Mouse (Mus musculus) brain, embryonic 18.5 days (tissue): ENCODE measurements at regions not wholly inside any gene's neighbourhood (a gene's known extent, or its start where the extent isn't known, plus 50 kb on each side); places are given as distances from the start of the nearest gene placed in this dataset.

Experiments used
- DNase-seq: peaks from one replicate; pipeline ENCODE4 v3.0.0-alpha.2; 2012; ENCODE audit warnings: low read depth, low spot score

GRCm38 (mm10) chr1:35715931-35716330, 352.3 kb upstream of the Hs6st1 start:
- no peak for DNase-seq

GRCm38 (mm10) chr1:35717166-35717565, 351.0 kb upstream of the Hs6st1 start:
- no peak for DNase-seq

GRCm38 (mm10) chr1:35717659-35718058, 350.5 kb upstream of the Hs6st1 start:
- no peak for DNase-seq

GRCm38 (mm10) chr1:35720063-35720462, 348.1 kb upstream of the Hs6st1 start:
- no peak for DNase-seq

- DNase-seq, result no peak
Measured at GRCm38 (mm10) chr1:35724366-35724900, 343.8 kb upstream of the Hs6st1 start.

- no peak for DNase-seq
Measured at GRCm38 (mm10) chr1:35726596-35726995, 341.6 kb upstream of the Hs6st1 start.

GRCm38 (mm10) chr1:35727310-35727990, 340.8 kb upstream of the Hs6st1 start:
- DNase-seq, result no peak

- no peak for DNase-seq
Measured at GRCm38 (mm10) chr1:35729785-35730295, 338.4 kb upstream of the Hs6st1 start.

GRCm38 (mm10) chr1:35730309-35730708, 337.9 kb upstream of the Hs6st1 start:
- DNase-seq, result no peak

- DNase-seq, result no peak
Measured at GRCm38 (mm10) chr1:35736247-35736646, 332.0 kb upstream of the Hs6st1 start.

- DNase-seq, result no peak
Measured at GRCm38 (mm10) chr1:35749603-35750002, 318.6 kb upstream of the Hs6st1 start.

GRCm38 (mm10) chr1:35750092-35750521, 318.1 kb upstream of the Hs6st1 start:
- DNase-seq, result no peak

GRCm38 (mm10) chr1:35752636-35753035, 315.6 kb upstream of the Hs6st1 start:
- DNase-seq, result no peak

- DNase-seq, result no peak
Measured at GRCm38 (mm10) chr1:35754170-35754569, 314.0 kb upstream of the Hs6st1 start.

- DNase-seq, result no peak
Measured at GRCm38 (mm10) chr1:35759010-35759409, 309.2 kb upstream of the Hs6st1 start.

GRCm38 (mm10) chr1:35759600-35759999, 308.6 kb upstream of the Hs6st1 start:
- DNase-seq, result no peak

- DNase-seq, result no peak
Measured at GRCm38 (mm10) chr1:35763051-35763450, 305.1 kb upstream of the Hs6st1 start.

- DNase-seq, result no peak
Measured at GRCm38 (mm10) chr1:35763456-35763855, 304.7 kb upstream of the Hs6st1 start.

- DNase-seq, result no peak
Measured at GRCm38 (mm10) chr1:35764068-35764467, 304.1 kb upstream of the Hs6st1 start.

GRCm38 (mm10) chr1:35765692-35766091, 302.5 kb upstream of the Hs6st1 start:
- no peak for DNase-seq

GRCm38 (mm10) chr1:35766271-35766670, 301.9 kb upstream of the Hs6st1 start:
- DNase-seq, result no peak

- DNase-seq, result no peak
Measured at GRCm38 (mm10) chr1:35772567-35772966, 295.6 kb upstream of the Hs6st1 start.

- DNase-seq, result no peak
Measured at GRCm38 (mm10) chr1:35774566-35774965, 293.6 kb upstream of the Hs6st1 start.
